Mouse (Mus musculus) kidney, postnatal 4 days (tissue): ENCODE data around the gene Il16.

Source experiments
- DNase-seq, 2 experiments: peaks; one replicate each; pipeline ENCODE4 v3.0.0; 2021; ENCODE audit warnings: mixed read lengths in 2 of 2

Gene Il16

DNA sequence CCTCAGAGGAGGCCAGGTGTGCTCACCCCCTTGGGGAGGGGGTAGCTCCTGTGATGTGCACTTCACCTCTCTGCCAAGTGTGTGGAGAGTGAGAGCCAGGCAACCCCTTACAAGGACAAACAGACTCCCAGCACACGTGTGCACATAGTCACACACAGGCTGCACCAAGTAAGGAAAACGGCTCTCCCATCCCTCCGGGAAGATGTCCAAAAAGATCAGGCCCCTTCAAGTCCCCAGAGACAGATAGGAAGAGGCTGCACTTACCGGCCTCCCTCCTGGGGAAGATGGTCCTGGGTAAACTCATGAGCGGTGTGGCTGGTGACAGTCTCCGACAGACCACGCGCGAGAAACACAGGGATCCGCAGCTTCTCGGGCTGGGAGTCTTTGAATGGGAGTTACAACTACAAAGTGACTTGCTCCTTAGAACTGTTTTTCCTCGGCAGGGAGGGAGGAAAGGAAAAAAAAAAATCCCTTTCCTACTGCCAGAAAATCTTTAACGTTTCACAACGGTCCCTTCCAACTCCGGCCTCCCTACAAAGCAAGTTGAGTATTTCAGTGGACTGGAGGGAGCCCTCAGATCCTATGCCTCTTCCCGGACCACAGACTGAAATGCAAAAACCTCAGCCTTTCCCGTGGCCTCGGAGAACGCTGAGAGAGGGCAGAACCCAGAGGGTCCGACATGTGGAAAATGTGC is at the start of gene Il16:
Gene Il16, minus strand, starts transcription at position 314 of the 694 bp plus-strand sequence.
- peak in 1 of 2 experiments; percentile 6 for DNase-seq

DNA sequence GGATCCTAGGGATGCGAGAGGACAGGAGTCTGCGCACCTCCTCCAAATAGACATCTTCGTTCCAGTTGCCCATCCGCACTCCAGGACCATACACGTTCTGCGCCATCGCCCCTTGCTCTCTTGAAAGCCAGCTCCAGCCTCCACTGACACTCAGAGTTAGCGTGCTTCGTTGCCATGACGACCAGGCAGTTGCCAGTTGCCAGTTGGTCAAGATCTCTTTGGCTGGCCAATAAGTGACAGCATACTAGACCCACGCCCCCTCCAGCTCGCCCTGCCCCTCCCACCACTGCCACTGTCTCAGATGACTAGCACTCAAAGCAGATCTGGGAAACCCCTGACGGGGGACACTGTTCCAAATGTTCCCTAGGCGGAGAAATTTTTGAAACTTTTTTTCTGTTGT is 49.2 kb upstream of the Il16 start, which contains the start of gene Cfap161:
Gene Cfap161, minus strand, starts transcription at position 176 of the 400 bp plus-strand sequence.
- peak; percentile 80 to 86 for DNase-seq

DNA sequence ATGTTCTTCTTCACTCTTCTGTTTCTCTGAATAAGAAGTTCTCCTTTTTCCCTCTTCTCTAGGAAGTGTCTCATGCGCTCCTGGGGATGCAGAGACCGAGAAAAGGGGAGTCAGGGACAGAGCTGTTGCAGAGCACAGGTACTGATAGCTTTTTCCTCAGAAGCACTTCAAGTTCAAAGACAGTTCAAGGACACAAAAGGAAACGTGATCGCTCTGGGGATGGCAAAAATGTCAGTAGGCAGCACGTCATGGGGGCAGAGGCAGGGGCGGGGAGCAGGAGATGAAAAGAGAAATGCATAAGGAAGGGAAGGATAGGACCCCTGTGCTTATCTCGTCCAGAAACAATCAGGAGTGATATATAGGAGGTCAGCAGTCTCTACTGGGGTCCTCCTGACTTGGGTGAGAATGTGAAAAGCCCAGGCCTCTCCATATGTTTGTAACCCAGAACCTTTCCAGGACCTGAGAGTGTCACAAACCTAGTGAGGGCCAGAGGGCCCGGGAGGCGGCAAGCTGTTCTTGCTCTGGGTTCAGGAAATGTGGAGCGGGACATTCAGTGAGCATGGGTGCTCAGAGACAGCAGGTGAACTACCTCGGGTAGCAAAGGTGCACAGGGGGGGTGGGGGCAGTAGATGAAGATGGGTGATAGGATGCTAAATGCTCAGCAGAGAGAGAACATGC is 48.6 kb upstream of the Il16 start:
- DNase-seq = no peak

DNA sequence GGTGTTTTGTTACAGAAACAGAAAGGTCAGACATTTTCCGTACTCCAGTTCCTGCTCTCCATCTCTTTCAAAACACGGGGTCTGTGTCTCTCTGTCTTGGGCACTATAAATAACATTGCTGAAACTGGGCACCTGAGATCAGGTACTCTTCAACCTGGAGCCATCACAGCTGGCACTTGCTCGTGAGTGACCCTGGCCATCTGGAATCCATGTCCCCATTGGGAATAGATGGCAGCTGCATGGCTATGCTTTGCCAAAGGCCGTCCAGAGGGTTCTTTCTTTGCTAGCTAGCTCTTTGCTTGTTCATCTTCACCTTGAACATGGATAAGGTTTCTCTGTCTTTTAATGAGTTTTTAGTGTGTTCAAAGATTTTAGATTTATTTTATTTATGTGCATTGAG is 35.4 kb upstream of the Il16 start:
- no peak for DNase-seq

DNA sequence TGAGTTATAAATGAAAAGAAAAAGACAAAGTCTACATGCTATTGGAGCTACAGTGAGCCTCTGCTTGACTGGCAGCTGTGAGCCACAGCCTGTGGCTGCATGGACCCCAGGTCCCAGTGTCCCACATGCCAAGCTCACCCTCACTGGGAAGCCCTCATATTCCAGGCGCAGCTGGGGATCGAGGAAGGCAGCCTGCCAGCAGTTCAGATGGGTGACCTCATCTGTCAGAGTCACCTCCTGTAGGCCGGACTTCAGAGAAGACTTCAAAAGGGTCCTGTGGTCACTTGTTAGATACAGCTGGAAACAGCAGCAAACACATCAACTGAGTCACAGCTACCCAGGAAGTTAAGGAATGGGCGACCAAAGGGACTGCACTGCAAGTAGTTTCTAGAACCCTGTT is 34.5 kb upstream of the Il16 start:
- DNase-seq = no peak

DNA sequence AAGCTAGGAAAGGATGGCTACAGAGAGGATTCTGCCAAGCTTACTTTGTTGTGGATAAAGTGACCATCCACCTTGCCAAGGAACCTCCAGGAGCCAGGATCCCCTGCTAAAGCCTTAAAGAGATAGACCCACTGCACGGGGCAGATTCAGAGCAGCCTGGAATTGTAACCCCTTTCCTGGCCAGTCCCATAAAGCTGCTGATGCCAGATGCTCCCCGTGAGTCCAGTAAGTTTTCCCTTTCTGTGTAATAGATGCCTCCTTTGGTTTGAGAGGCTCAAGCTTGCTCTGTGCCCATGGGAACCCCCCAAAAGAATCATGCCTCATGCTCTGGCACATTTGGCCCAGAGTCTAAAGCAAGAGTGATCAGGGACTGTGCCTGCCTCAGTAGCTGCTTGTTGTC is 33.5 kb upstream of the Il16 start:
- DNase-seq = no peak

DNA sequence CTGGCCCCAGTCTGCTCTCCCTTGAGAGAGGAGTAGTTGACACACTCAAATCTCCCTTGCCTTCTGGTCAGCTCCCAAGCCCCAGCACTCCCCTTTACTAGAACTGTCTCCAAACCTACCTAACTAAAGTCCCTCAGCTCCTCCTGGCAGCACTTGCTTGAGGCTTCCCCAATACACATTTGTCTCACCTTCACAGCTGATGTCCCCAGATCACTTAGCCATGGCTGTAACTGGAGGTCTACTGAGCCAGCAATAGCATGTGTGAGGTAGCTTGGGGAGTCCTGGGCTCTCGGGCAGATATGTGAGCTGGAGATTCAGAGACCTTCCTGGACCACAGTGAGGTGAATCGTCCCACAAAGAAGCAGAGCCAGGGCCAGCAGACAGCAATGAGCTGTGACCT is 33.0 kb upstream of the Il16 start:
- DNase-seq = no peak

DNA sequence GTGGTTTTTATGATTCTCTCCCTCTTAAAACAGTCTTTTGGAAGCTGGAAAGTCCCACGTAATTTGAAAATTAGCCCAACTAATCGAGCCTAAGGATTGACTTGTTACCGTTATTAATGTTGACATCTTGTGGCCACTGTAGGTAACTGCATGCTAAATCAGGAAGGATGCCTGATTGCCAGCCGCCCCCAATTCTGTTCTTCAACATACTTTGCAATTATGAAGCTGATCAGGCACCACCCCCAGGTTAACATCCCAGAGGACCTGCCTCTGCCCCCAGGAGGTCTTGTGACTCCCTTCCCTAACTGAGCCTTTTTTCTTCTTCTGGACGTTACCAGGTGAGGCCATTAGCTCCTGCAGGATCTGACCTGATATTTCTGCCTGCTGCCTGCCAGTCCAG is 29.2 kb upstream of the Il16 start:
- peak; percentile 21 to 27 for DNase-seq

DNA sequence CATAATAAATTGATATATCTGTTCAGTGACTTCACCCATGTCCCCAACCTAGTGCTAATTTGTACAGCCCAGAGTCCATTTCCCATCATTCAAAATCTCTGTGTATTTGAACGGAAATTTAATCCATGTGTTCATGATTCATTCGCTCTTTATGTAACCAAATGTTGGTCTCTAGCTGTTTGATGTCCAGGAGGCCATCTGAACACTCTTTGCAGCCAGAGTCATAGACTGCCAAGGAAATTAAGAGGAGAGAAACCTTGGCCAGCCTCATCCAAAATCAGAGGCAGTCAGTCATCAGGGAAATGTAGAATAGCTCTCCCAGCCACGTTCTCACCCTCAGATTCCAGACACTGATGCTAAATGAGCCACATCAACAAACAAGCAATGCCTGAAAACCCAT is 18.1 kb upstream of the Il16 start:
- no peak for DNase-seq

DNA sequence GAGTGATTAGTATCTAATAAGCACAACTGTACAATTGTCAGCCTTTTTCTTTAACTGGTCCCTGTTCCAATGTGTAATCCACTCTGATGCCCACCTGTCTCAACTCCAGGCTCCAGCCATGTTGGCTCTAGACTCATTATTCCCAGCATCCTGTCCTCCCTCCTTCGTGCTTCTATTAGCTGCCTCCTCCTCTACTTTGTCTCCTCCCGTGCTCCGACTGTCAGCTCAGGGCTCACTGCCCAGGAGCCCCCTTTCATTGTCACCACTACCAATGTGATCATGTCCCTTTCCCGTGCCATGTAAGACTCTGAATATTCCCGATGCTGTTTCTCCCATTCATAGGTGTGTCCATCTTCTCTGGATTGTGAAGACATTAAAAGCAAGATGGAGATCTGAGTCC is 16.8 kb upstream of the Il16 start:
- no peak for DNase-seq

DNA sequence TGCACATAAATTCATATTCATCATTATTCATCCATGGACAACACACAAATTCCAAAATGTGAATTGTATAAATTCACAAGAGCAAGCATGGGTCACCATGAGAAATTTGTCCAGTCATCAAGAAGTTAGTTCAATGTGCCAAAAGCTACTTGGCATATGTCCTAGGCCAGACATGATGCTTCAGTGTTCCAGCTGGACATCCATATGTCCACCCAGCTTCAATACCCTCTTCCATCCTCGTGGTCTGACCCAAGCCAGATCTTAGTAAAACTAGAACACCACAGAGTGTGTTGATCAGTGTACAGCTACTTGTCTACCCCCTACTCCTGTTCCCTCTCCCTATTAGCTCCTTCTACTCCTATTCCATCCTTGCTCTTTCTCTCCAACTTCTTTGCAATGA is 5.5 kb upstream of the Il16 start:
- no peak for DNase-seq

DNA sequence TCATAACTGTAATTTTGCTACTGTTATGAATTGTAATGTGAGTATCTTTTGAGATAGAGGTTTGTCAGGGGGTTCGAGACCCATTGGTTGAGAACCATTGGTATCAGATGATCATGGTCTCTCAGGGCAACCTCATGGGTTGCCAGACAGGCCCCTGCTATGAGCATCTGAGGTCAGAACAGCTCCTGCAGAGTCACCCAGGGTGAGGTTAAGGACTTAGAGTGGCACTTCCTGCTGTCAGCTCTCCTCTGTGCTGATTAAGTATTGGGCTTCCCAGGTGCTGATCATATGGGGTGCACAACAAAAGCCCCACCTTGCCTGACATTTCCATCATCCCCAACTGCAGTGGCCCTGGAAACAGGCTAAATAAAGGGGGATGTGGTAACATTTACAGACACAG is 2.9 kb upstream of the Il16 start:
- DNase-seq = no peak

DNA sequence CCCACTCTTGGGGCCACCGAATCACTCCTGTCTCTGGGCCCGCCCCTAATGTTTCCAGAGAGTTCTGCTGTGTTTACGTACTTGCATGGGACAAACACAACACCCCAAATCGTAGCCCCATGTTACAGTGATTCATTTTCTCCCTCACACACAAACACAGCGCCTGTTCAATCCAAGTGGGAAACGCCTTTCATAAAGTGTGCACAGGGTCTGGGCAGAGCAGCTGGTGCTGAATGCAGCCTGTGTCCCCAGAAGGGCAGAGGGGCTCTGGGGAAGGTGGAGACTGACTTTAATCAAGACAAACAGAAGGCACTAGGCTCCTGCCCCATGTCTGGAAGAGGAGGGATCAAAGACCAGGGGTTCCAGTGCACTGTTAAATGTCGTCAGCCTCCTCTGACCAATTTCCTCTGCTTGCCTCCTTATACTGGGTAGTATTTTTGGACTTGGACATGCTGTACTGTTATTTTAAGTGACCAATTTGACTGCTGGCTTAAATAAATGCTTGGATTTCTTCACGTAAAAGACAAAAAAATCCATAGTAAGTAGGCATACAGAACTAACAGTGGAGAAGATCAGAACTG is 671 bp upstream of the Il16 start:
- DNase-seq = no peak

DNA sequence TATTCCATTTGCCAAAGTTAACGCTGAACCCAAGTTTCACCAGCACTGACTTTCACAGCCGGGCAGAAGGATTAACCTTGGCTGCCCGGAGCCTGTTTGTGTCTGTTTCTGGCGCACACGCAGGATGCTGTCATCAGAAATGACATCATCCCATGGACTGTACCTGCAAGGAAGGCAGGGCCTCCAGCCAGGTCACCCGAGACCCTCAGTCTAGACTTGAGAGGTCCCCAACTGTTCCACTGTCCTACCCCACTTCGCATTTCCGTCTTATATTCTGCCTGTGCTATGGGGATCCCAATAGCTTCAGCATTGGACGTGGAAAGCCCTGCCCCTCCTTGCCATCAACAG is 487 bp downstream of the Il16 start:
- no peak for DNase-seq

DNA sequence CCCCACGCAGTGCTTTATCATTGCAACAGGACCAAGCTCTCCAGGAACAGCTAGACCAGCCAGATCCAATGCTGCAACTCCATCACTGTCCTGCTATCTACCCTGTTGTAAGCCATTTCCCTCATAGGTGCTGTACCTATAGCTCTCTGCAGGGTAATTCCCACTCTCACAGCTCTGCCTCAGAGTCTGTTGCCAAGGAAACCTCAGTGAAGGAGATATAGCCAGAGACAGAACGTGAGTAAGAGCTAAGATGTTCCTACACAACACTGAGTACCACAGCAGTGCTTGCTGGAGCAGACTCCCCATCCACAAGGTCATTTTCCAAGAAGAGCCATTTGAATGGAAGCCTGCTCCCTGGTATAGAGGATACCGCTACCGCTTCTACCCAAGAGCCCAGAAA is 1.3 kb downstream of the Il16 start:
- DNase-seq = no peak

DNA sequence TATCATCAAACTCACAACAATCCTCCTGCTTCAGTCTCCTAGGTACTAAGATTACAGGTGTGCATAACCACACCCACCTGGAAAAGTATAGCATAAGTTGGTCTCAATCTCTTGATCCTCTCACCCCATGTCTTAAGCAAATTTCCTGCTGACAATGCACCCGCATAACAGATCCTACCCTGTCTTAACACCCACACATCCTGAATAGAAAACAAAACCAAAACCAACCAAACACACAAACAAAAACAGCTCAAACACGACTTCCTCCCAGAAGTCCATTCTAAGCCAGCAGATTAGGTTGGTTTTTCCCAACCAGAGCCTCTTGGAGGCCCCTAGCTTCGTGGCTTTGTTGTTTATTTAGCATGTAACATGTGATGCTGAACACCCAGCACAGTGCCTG is 2.8 kb downstream of the Il16 start:
- no peak for DNase-seq

DNA sequence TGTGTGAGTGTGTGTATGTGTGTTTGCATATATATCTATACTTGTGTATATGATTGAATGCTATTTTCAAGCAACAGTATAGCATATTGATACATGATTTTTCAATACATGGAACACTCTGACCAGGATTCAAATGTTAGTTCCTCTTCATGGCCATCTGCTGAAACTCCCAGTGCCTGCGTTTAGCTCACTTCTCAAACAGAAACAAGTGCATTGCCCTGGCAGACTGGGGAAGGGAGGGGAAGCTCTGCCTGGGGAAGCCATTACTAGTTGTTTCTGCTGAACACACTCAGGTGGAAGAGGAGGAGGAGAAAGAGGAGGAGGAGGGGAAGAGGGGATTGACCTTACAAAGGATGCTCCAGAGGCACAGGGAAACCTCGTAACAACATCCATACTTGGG is 3.5 kb downstream of the Il16 start:
- DNase-seq = no peak

DNA sequence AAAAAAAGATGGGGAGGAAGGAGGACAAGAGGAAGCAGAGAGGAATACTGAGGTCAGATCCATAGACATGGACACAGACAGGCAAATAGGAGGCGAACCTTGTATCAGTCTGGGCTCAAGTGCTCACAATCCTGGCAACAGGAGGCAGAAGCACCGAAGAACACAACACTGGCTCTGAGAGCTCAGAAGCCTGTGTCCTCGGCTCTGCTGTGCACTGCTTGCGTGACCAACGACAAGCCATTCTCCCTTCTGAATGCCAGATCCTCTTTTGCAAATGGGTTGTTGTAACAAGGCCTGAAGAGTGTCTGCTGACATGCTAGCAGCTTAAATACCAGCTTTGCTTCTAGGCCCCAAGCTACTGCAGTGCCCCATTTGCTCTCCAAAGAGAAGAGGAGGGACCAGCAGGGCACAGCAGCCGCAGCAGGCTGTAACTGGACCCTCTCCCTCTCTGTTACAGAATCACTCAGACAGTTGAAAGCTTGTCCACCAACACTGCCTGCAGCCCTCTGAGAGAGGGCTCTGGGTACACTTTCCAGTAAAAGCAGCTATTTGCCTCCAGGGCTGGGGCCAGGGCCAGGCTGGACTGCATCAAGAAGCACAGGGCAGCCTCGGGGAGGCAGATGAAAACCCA is 5.7 kb downstream of the Il16 start:
- no peak for DNase-seq

DNA sequence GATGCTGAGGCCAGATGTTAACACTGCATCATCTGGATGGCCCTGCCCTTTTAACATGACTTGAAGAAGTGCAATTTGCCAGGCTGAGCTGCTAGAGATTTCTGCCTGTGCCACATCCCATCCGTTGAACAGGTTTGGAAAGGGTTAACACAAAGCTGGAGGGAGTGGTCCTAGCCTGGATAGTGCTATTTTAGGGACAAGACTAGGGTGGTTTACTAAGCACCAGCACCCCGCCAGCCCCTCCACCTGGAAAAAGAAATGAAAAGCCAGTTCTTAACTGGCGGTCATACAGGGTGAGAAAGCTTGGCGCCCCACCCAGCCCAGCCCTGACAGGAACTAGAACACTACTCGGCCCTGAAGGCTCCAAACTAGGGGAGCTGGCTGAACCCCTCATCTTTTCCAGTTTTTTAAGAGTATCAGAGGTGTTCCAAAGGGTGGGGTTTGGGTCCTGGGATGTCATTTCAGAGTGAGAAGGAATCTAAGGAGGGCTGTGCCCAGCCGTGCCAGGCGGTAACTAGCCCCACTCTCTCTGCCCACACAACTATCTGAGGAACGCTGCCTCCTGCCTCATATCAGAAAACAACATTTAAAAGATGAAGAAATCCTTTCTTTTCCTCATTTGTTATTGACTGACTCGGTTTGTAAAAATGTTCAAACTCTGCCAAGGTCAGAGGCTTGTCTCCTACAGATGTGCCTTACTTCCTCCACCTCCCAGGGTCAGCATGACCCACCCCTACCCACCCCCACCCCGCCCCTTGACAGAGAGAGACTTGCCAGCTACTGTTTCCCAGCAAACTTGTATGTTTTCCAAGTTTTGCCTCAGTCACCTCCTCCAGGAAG is 6.7 kb downstream of the Il16 start:
- DNase-seq = no peak

DNA sequence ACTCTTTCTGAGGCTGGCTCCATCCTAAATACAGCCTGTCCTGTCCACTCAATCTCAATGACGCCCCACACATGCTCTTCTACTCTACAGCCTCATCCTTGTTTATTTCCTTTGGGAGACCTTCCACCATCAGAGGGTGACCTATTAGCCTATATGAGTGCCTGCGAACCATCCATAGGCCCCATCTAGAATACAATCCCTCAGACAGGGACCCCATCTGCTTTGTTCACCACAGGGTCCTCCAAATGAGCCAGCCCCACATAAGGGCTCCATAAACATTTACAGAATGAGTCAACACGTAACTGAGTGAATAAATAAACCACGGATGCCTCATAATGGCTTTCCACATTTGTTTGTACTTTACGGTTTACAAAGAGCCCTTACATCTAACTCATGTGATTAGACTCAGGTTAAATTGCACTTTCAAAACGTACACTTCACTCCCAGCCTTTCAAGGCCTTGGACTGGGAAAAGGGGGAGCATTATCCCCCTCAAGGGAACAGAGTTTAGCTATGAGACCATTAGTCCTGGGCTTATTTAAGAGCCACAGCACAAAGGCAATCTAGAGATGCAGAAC is 7.5 kb downstream of the Il16 start:
- DNase-seq = no peak

DNA sequence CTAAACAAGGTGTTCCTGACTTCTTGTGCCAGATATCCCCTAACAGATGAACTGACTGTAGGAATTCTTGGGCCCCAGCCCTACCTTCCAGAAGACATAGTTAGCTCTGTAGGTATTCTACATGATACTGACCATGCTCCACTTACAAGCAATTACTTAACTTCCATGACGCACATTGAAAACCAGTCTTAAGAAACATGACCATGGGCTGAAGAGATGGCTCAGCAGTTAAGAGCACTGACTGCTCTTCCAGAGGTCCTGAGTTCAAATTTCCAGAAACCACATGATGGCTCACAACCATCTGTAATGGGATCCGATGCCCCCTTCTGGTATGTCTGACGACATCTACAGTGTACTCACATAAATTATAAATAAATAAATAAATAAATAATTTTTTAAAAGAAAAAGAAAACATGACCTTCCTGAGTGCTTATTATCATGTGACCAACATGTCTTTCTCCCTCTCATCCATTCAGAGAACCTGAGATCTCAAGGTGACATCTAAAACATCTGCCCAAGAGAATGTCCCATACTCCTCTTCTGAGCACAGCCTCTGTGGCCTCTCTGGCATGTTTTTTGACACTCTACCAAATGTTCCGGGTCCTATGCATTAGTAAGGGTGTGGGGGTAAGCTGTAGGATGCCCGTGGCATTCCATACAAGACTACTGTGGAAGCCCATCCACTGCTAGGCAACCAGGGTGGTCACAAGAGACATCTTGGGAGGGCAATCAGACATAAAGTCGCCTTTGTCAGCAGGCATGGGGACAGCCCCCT is 9.0 kb downstream of the Il16 start:
- DNase-seq = no peak
